Mouse (Mus musculus): ENCODE measurements at regions not wholly inside any gene's neighbourhood (a gene's known extent, or its start where the extent isn't known, plus 50 kb on each side); places are given as distances from the start of the nearest gene placed in this dataset.
"Not testable (repeated sequence)": the region's sequence is repeated elsewhere in the genome, so short reads cannot be mapped to it uniquely, and the experiment has no call there.

GRCm38 (mm10) chr5:52008942-52009341 lies 181.4 kb downstream of the Dhx15 start:
- Histone ChIP-seq H3K4me3 (no peak overlapping the region), H3K4me2 (no peak overlapping the region), H3K9ac (no peak overlapping the region), H3K27ac (no peak overlapping the region), H3K4me1 (no peaks in the 10 kb centered on the region), H3K36me3 (no peaks in the 10 kb centered on the region), H3K27me3 (no peaks in the 10 kb centered on the region), H3K9me3 (no peaks in the 10 kb centered on the region)
- ATAC-seq (ENCODE audit: borderline replicate concordance, extremely low read depth, low FRiP score, low TSS enrichment) = no peak
- WGBS = 89% methylated on average over 3 of the region's 3 CpGs

- no peaks in the 10 kb centered on the region for H3K36me3 ChIP-seq
- H3K9me3 ChIP-seq = no peaks in the 10 kb centered on the region
- 83% methylated on average over 3 of the region's 3 CpGs for WGBS
- no peaks in the 10 kb centered on the region for H3K27me3 ChIP-seq
- no peaks in the 10 kb centered on the region for H3K4me1 ChIP-seq
- H3K27ac ChIP-seq = no peak overlapping the region
- H3K9ac ChIP-seq = no peak overlapping the region
- H3K4me2 ChIP-seq = no peak overlapping the region
- no peak overlapping the region for H3K4me3 ChIP-seq
- no peak for ATAC-seq (ENCODE audit: borderline replicate concordance, extremely low read depth, low FRiP score, low TSS enrichment)
Measured at GRCm38 (mm10) chr5:52006843-52007242, 183.5 kb downstream of the Dhx15 start.

- Histone ChIP-seq H3K4me3 (no peak overlapping the region), H3K9me3 (no peaks in the 10 kb centered on the region), H3K4me1 (no peaks in the 10 kb centered on the region), H3K27ac (no peak overlapping the region), H3K36me3 (no peaks in the 10 kb centered on the region), H3K9ac (no peak overlapping the region), H3K27me3 (no peaks in the 10 kb centered on the region), H3K4me2 (no peak overlapping the region)
- 20% methylated on average over 10 of the region's 10 CpGs for WGBS
- ATAC-seq (ENCODE audit: borderline replicate concordance, extremely low read depth, low FRiP score, low TSS enrichment) = no peak
Measured at GRCm38 (mm10) chr5:51990847-51991610, 199.3 kb downstream of the Dhx15 start.

- no peak for ATAC-seq (ENCODE audit: borderline replicate concordance, extremely low read depth, low FRiP score, low TSS enrichment)
- Histone ChIP-seq H3K4me2 (no peak overlapping the region), H3K4me1 (no peaks in the 10 kb centered on the region), H3K36me3 (no peaks in the 10 kb centered on the region), H3K27ac (no peak overlapping the region), H3K9ac (no peak overlapping the region), H3K27me3 (no peaks in the 10 kb centered on the region), H3K4me3 (no peak overlapping the region), H3K9me3 (no peaks in the 10 kb centered on the region)
- WGBS = 85% methylated on average over 4 of the region's 4 CpGs
Measured at GRCm38 (mm10) chr5:51989396-51989795, 200.9 kb downstream of the Dhx15 start.

GRCm38 (mm10) chr5:51988913-51989312 lies 201.4 kb downstream of the Dhx15 start:
- H3K27ac ChIP-seq = no peak overlapping the region
- WGBS = 73% methylated on average over 6 of the region's 6 CpGs
- ATAC-seq (ENCODE audit: borderline replicate concordance, extremely low read depth, low FRiP score, low TSS enrichment) = no peak
- H3K4me1 ChIP-seq = no peaks in the 10 kb centered on the region
- H3K9me3 ChIP-seq = no peaks in the 10 kb centered on the region
- no peak overlapping the region for H3K4me2 ChIP-seq
- no peaks in the 10 kb centered on the region for H3K36me3 ChIP-seq
- H3K4me3 ChIP-seq = no peak overlapping the region
- no peaks in the 10 kb centered on the region for H3K27me3 ChIP-seq
- no peak overlapping the region for H3K9ac ChIP-seq

GRCm38 (mm10) chr5:51984966-51985365 lies 205.3 kb downstream of the Dhx15 start:
- Histone ChIP-seq H3K4me3 (no peak overlapping the region), H3K9ac (no peak overlapping the region), H3K36me3 (no peaks in the 10 kb centered on the region), H3K27ac (no peak overlapping the region), H3K4me1 (no peaks in the 10 kb centered on the region), H3K27me3 (no peaks in the 10 kb centered on the region), H3K9me3 (no peaks in the 10 kb centered on the region), H3K4me2 (no peak overlapping the region)
- 78% methylated on average over 6 of the region's 6 CpGs for WGBS
- no peak for ATAC-seq (ENCODE audit: borderline replicate concordance, extremely low read depth, low FRiP score, low TSS enrichment)

- Histone ChIP-seq H3K27me3 (no peaks in the 10 kb centered on the region), H3K4me2 (no peak overlapping the region), H3K9ac (no peak overlapping the region), H3K27ac (no peak overlapping the region), H3K4me3 (no peak overlapping the region), H3K4me1 (no peaks in the 10 kb centered on the region), H3K36me3 (no peaks in the 10 kb centered on the region), H3K9me3 (no peaks in the 10 kb centered on the region)
- no peak for ATAC-seq (ENCODE audit: borderline replicate concordance, extremely low read depth, low FRiP score, low TSS enrichment)
- 86% methylated on average over 7 of the region's 7 CpGs for WGBS
Measured at GRCm38 (mm10) chr5:51982780-51983179, 207.5 kb downstream of the Dhx15 start.

- no peak overlapping the region for H3K27ac ChIP-seq
- no peaks in the 10 kb centered on the region for H3K9me3 ChIP-seq
- ATAC-seq (ENCODE audit: borderline replicate concordance, extremely low read depth, low FRiP score, low TSS enrichment) = no peak
- no peaks in the 10 kb centered on the region for H3K27me3 ChIP-seq
- no peaks in the 10 kb centered on the region for H3K36me3 ChIP-seq
- 68% methylated on average over 5 of the region's 5 CpGs for WGBS
- H3K9ac ChIP-seq = no peak overlapping the region
- H3K4me3 ChIP-seq = no peak overlapping the region
- no peak overlapping the region for H3K4me2 ChIP-seq
- no peaks in the 10 kb centered on the region for H3K4me1 ChIP-seq
Measured at GRCm38 (mm10) chr5:51980901-51981300, 209.4 kb downstream of the Dhx15 start.

- Histone ChIP-seq H3K27me3 (no peaks in the 10 kb centered on the region), H3K4me1 (peaks cover 9% of the 10 kb centered on the region), H3K4me2 (no peak overlapping the region), H3K4me3 (no peak overlapping the region), H3K36me3 (no peaks in the 10 kb centered on the region), H3K9me3 (no peaks in the 10 kb centered on the region), H3K27ac (no peak overlapping the region), H3K9ac (no peak overlapping the region)
- peak; percentile 85; the same call in 1 of the 2 replicates for ATAC-seq (ENCODE audit: borderline replicate concordance, extremely low read depth, low FRiP score, low TSS enrichment)
- 33% methylated on average over 5 of the region's 5 CpGs for WGBS
Measured at GRCm38 (mm10) chr5:51952499-51952898, 237.8 kb downstream of the Dhx15 start.

- Histone ChIP-seq H3K36me3 (no peaks in the 10 kb centered on the region), H3K9ac (no peak overlapping the region), H3K4me2 (no peak overlapping the region), H3K4me3 (no peak overlapping the region), H3K9me3 (no peaks in the 10 kb centered on the region), H3K27ac (no peak overlapping the region), H3K4me1 (peaks cover 9% of the 10 kb centered on the region), H3K27me3 (no peaks in the 10 kb centered on the region)
- no peak for ATAC-seq (ENCODE audit: borderline replicate concordance, extremely low read depth, low FRiP score, low TSS enrichment)
- 85% methylated on average over 5 of the region's 5 CpGs for WGBS
Measured at GRCm38 (mm10) chr5:51949996-51950395, 240.3 kb downstream of the Dhx15 start.

GRCm38 (mm10) chr5:51946062-51946461 lies 244.3 kb downstream of the Dhx15 start:
- H3K27ac ChIP-seq = no peak overlapping the region
- WGBS = 86% methylated on average over 3 of the region's 3 CpGs
- no peaks in the 10 kb centered on the region for H3K9me3 ChIP-seq
- H3K27me3 ChIP-seq = no peaks in the 10 kb centered on the region
- H3K4me3 ChIP-seq = no peak overlapping the region
- ATAC-seq (ENCODE audit: borderline replicate concordance, extremely low read depth, low FRiP score, low TSS enrichment) = no peak
- H3K4me2 ChIP-seq = no peak overlapping the region
- H3K36me3 ChIP-seq = no peaks in the 10 kb centered on the region
- 0 out of 2 replicates have a peak, but pooled peaks cover 4% of the 10 kb centered on the region for H3K4me1 ChIP-seq
- H3K9ac ChIP-seq = no peak overlapping the region

GRCm38 (mm10) chr5:51941925-51942291 lies 248.4 kb downstream of the Dhx15 start:
- H3K4me3 ChIP-seq; H3K27ac ChIP-seq; H3K27me3 ChIP-seq; ATAC-seq (ENCODE audit: borderline replicate concordance, extremely low read depth, low FRiP score, low TSS enrichment); H3K36me3 ChIP-seq; H3K9me3 ChIP-seq; H3K4me2 ChIP-seq; H3K9ac ChIP-seq; H3K4me1 ChIP-seq: not testable (repeated sequence)
- 40% methylated on average over 4 of the region's 4 CpGs for WGBS

Measured in lung, embryonic 15.5 days (tissue).